Mouse (Mus musculus) erythroblast, embryonic 14.5 days (primary cell): ENCODE results near the gene Dock3.

ENCODE experiments used
- GATA1 ChIP-seq: IDR thresholded peaks from 2 replicates; pipeline ENCODE4 v1.6.1; 2012; ENCODE audit warnings: low read length, inconsistent platforms, mixed read lengths
- TAL1 ChIP-seq: IDR thresholded peaks from 3 replicates; pipeline ENCODE4 v1.6.1; 2012; ENCODE audit warnings: low read length, inconsistent platforms, mixed read lengths

GRCm38 (mm10) chr9:107259571-107259970 is 27.9 kb upstream of the Dock3 start:
- TF ChIP-seq GATA1 = no peak
- no peak for TF ChIP-seq TAL1
